In genomic region chr17:73561149-73561548, GRCm38 (mm10) we compare ENCODE assay signal across 26 mouse cellular contexts.
DNase-seq lines count a peak whose midpoint lies in the region; ATAC-seq lines count a peak whose summit lies in the region.
"Had no signal": no experiment of that assay in that cellular context is flagged by ENCODE, and none has a peak within 500 bp of the region (broad histone marks: within the 10 kb centered on the region; RNA-seq: fewer than 3 reads in every experiment).

No protein-coding gene starts in this region.

- 0 out of 2 replicates have a peak, but pooled peaks cover 5% of the 10 kb centered on the region for H3K4me1 ChIP-seq in heart, embryonic 12.5 days (replicated peaks)
- H3K4me1 ChIP-seq: embryonic facial prominence, embryonic 13.5 days; embryonic facial prominence, embryonic 15.5 days; forebrain, embryonic 10.5 days; forebrain, embryonic 12.5 days had no signal

- H3K4me3 ChIP-seq in heart, embryonic 12.5 days, result no peak overlapping the region
- H3K4me3 ChIP-seq: embryonic facial prominence, embryonic 13.5 days; embryonic facial prominence, embryonic 15.5 days; erythroblast, embryonic 14.5 days; forebrain, embryonic 10.5 days; forebrain, embryonic 12.5 days had no signal

- H3K9ac ChIP-seq in heart, embryonic 12.5 days, result no peak overlapping the region
- H3K9ac ChIP-seq: embryonic facial prominence, embryonic 13.5 days; embryonic facial prominence, embryonic 15.5 days; forebrain, embryonic 12.5 days had no signal

- H3K36me3 ChIP-seq in heart, embryonic 12.5 days, result no peaks in the 10 kb centered on the region
- H3K36me3 ChIP-seq: embryonic facial prominence, embryonic 13.5 days; embryonic facial prominence, embryonic 15.5 days; forebrain, embryonic 10.5 days; forebrain, embryonic 12.5 days; G1E had no signal

- H3K27ac ChIP-seq in heart, embryonic 12.5 days (ENCODE audit: poor library complexity, severe bottlenecking), result no peak overlapping the region
- H3K27ac ChIP-seq: embryonic facial prominence, embryonic 13.5 days; embryonic facial prominence, embryonic 15.5 days; forebrain, embryonic 10.5 days; forebrain, embryonic 12.5 days had no signal

- DNase-seq in heart, adult 11 months, result peak; percentile 80
- peak; percentile 21 for DNase-seq in right cerebral cortex, adult 18-20 months
- no peak for DNase-seq in right cerebral cortex, postnatal 4 days
- peak; percentile 61 for DNase-seq in brain, adult 2 months (ENCODE audit: low read depth, low spot score)
- DNase-seq: adrenal gland, adult 8-10 months; adrenal gland, postnatal 14 days; adrenal gland, postnatal 36 days; B cell, adult 2 months; cerebellum, adult 11 months; cerebellum, adult 18-20 months; cerebellum, adult 8-10 months; cerebellum, adult 9-11 months; cerebellum, postnatal 14 days; cerebellum, postnatal 36 days; embryo, embryonic 11 days had no signal

- no peaks in the 10 kb centered on the region for H3K27me3 ChIP-seq in heart, embryonic 12.5 days (replicated peaks)
- H3K27me3 ChIP-seq: CH12.LX; embryonic facial prominence, embryonic 13.5 days; embryonic facial prominence, embryonic 15.5 days; forebrain, embryonic 12.5 days; Patski had no signal

- ATAC-seq in heart, embryonic 12.5 days (ENCODE audit: insufficient number of reproducible peaks, low FRiP score), result no peak
- ATAC-seq: activated CD4-positive, CD25-positive, alpha-beta regulatory T cell, adult 4 months; CD4-positive, CD25-positive, alpha-beta regulatory T cell, adult 4 months; Patski had no signal

- 48% methylated on average over 3 of the region's 3 CpGs for WGBS in heart, embryonic 12.5 days

- no peak overlapping the region for H3K4me2 ChIP-seq in heart, embryonic 12.5 days
- H3K4me2 ChIP-seq: embryonic facial prominence, embryonic 13.5 days; embryonic facial prominence, embryonic 15.5 days; forebrain, embryonic 12.5 days had no signal

- H3K9me3 ChIP-seq in heart, embryonic 12.5 days (replicated peaks), result no peaks in the 10 kb centered on the region
- H3K9me3 ChIP-seq: embryonic facial prominence, embryonic 13.5 days; embryonic facial prominence, embryonic 15.5 days; forebrain, embryonic 10.5 days; forebrain, embryonic 12.5 days had no signal
